Mouse (Mus musculus) forebrain, embryonic 16.5 days (tissue): ENCODE results near the gene Lsm2. TPM values are rescaled to one million over a fixed set of nuclear protein-coding genes. Genes with fewer than 3 reads are reported as not detected.
"Not testable (repeated sequence)": the region's sequence is repeated elsewhere in the genome, so short reads cannot be mapped to it uniquely, and the experiment has no call there.

Source experiments
- ATAC-seq: fragments of 200-750 bp; cut with Nextera tagmentation; 2 replicates; pipeline ENCODE4 v1.8.0; 2017; ENCODE audit warnings: mild to moderate bottlenecking, moderate library complexity
- H3K27ac ChIP-seq: fragments of 300-500 bp; sonication (generic); 2 replicates; pipeline ENCODE4 v1.5.1; 2014; ENCODE audit warnings: low read length, control low read depth
- H3K27me3 ChIP-seq: fragments of 300-500 bp; sonication (generic); replicated peaks from 2 replicates; pipeline ENCODE4 v1.6.1; 2014; ENCODE audit warnings: low read length; ENCODE audit not compliant: control insufficient read depth, insufficient read depth
- H3K36me3 ChIP-seq: fragments of 300-500 bp; sonication (generic); 2 replicates; pipeline ENCODE4 v1.6.1; 2014; ENCODE audit not compliant: control insufficient read depth, insufficient read depth
- H3K4me1 ChIP-seq: fragments of 300-500 bp; sonication (generic); replicated peaks from 2 replicates; pipeline ENCODE4 v1.6.1; 2014; ENCODE audit warnings: low read length; ENCODE audit not compliant: control insufficient read depth, insufficient read depth
- H3K4me2 ChIP-seq: fragments of 300-500 bp; sonication (generic); 2 replicates; pipeline ENCODE4 v1.6.1; 2014; ENCODE audit warnings: mild to moderate bottlenecking, low read length, control low read depth
- H3K4me3 ChIP-seq: fragments of 300-500 bp; sonication (generic); replicated peaks from 2 replicates; pipeline ENCODE4 v1.5.1; 2014; ENCODE audit warnings: mild to moderate bottlenecking, low read length, control low read depth
- H3K9ac ChIP-seq: fragments of 300-500 bp; sonication (generic); replicated peaks from 2 replicates; pipeline ENCODE4 v1.6.1; 2014; ENCODE audit warnings: low read depth, low read length, control low read depth
- H3K9me3 ChIP-seq: fragments of 300-500 bp; sonication (generic); 2 replicates; pipeline ENCODE4 v1.6.1; 2016; ENCODE audit warnings: low read length; ENCODE audit not compliant: control insufficient read depth
- WGBS: fragments of 180-500 bp; shearing (Covaris S2); extraction: QIAGEN DNeasy Blood & Tissue Kit; methylation state at CpG from one replicate; pipeline ENCODE4 v1.1.7; 2014; 5-methylcytosine and 5-hydroxymethylcytosine counted together
- polyA plus RNA-seq: library from polyadenylated mRNA; unstranded; fragments of >200 nt; fragmentation: Nextera tagmentation; extraction: Ambion mirVana; gene quantifications from 2 replicates; pipeline ENCODE4 v1.2.1, GENCODE M21; 2015

The Lsm2 gene
- polyA plus RNA-seq, 1 experiment from 2014 or later: 121 TPM

GRCm38 (mm10) chr17:34947606-34948005 is 34.1 kb upstream of the Lsm2 start:
- no peak overlapping the region for H3K9ac ChIP-seq
- no peaks in the 10 kb centered on the region for H3K27me3 ChIP-seq
- H3K9me3 ChIP-seq: no peaks in the 10 kb centered on the region
- peaks cover 10% of the 10 kb centered on the region for H3K36me3 ChIP-seq
- no peak overlapping the region for H3K4me3 ChIP-seq
- peaks cover 16% of the 10 kb centered on the region for H3K4me1 ChIP-seq
- H3K27ac ChIP-seq: no peak overlapping the region
- no peak overlapping the region for H3K4me2 ChIP-seq
- WGBS: 20% methylated on average over 8 of the region's 8 CpGs
- ATAC-seq: no peak

- not testable (repeated sequence) for H3K9me3 ChIP-seq, H3K27me3 ChIP-seq, H3K4me2 ChIP-seq, H3K9ac ChIP-seq, ATAC-seq, H3K4me3 ChIP-seq, H3K27ac ChIP-seq, H3K36me3 ChIP-seq
- 58% methylated on average over 9 of the region's 9 CpGs for WGBS
- H3K4me1 ChIP-seq: peaks cover 16% of the 10 kb centered on the region
Measured at GRCm38 (mm10) chr17:34948721-34949552, 32.7 kb upstream of the Lsm2 start.

GRCm38 (mm10) chr17:34949553-34949969 is 32.1 kb upstream of the Lsm2 start:
- WGBS: 44% methylated on average over 4 of the region's 4 CpGs
- Histone ChIP-seq H3K4me2 (no peak overlapping the region), H3K27ac (no peak overlapping the region), H3K4me1 (peaks cover 16% of the 10 kb centered on the region), H3K9me3 (no peaks in the 10 kb centered on the region), H3K4me3 (no peak overlapping the region), H3K9ac (no peak overlapping the region), H3K36me3 (peaks cover 10% of the 10 kb centered on the region), H3K27me3 (no peaks in the 10 kb centered on the region)
- ATAC-seq: no peak

- Histone ChIP-seq H3K36me3 (peaks cover 10% of the 10 kb centered on the region), H3K4me3 (peak overlapping the region; percentile 99), H3K9me3 (no peaks in the 10 kb centered on the region), H3K27ac (peak overlapping the region; percentile 92), H3K9ac (peak overlapping the region; percentile 100), H3K27me3 (no peaks in the 10 kb centered on the region), H3K4me1 (peaks cover 16% of the 10 kb centered on the region), H3K4me2 (peak overlapping the region; percentile 75)
- no peak for ATAC-seq
- WGBS: 18% methylated on average over 10 of the region's 10 CpGs
Measured at GRCm38 (mm10) chr17:34950514-34951455, 30.9 kb upstream of the Lsm2 start.

- Histone ChIP-seq H3K4me3 (peak overlapping the region; percentile 99), H3K27ac (peak overlapping the region; percentile 92), H3K9me3 (no peaks in the 10 kb centered on the region), H3K27me3 (0 out of 2 replicates have a peak, but pooled peaks cover under 1% of the 10 kb centered on the region), H3K36me3 (peaks cover 10% of the 10 kb centered on the region), H3K4me1 (peaks cover 16% of the 10 kb centered on the region), H3K4me2 (peak overlapping the region; percentile 75), H3K9ac (peak overlapping the region; percentile 100)
- peak; percentile 56 for ATAC-seq
- under 1% methylated on average over 29 of the region's 29 CpGs for WGBS
Measured at GRCm38 (mm10) chr17:34951636-34952377, 29.9 kb upstream of the Lsm2 start.

- Histone ChIP-seq H3K4me2 (peak overlapping the region; percentile 75), H3K9me3 (no peaks in the 10 kb centered on the region), H3K9ac (peak overlapping the region; percentile 100), H3K36me3 (peaks cover 10% of the 10 kb centered on the region), H3K27ac (peak overlapping the region; percentile 92), H3K4me1 (peaks cover 16% of the 10 kb centered on the region), H3K27me3 (0 out of 2 replicates have a peak, but pooled peaks cover 2% of the 10 kb centered on the region), H3K4me3 (peak overlapping the region; percentile 99)
- under 1% methylated on average over 23 of the region's 23 CpGs for WGBS
- ATAC-seq: peak; percentile 85
Measured at GRCm38 (mm10) chr17:34952378-34953040, 29.2 kb upstream of the Lsm2 start.

GRCm38 (mm10) chr17:34953258-34953657 is 28.4 kb upstream of the Lsm2 start:
- H3K4me2 ChIP-seq: no peak overlapping the region
- no peak overlapping the region; the same call in 1 of the 2 replicates for H3K27ac ChIP-seq
- peaks cover 16% of the 10 kb centered on the region for H3K4me1 ChIP-seq
- 0 out of 2 replicates have a peak, but pooled peaks cover 2% of the 10 kb centered on the region for H3K27me3 ChIP-seq
- H3K9ac ChIP-seq: no peak overlapping the region
- H3K4me3 ChIP-seq: no peak overlapping the region; the same call in 1 of the 2 replicates
- WGBS: 92% methylated on average over 3 of the region's 3 CpGs
- ATAC-seq: no peak
- peaks cover 10% of the 10 kb centered on the region for H3K36me3 ChIP-seq
- no peaks in the 10 kb centered on the region for H3K9me3 ChIP-seq

GRCm38 (mm10) chr17:34953904-34954303 is 27.8 kb upstream of the Lsm2 start:
- no peak overlapping the region for H3K4me2 ChIP-seq
- no peak overlapping the region for H3K9ac ChIP-seq
- 0 out of 2 replicates have a peak, but pooled peaks cover 2% of the 10 kb centered on the region for H3K27me3 ChIP-seq
- H3K9me3 ChIP-seq: no peaks in the 10 kb centered on the region
- H3K36me3 ChIP-seq: peaks cover 10% of the 10 kb centered on the region
- ATAC-seq: no peak
- peaks cover 16% of the 10 kb centered on the region for H3K4me1 ChIP-seq
- H3K27ac ChIP-seq: no peak overlapping the region
- 81% methylated on average over 4 of the region's 4 CpGs for WGBS
- no peak overlapping the region for H3K4me3 ChIP-seq
